Mouse (Mus musculus) c-Kit-positive CD71-positive TER-119-positive erythroid progenitor cells, embryonic 14.5 days (primary cell): ENCODE data around the gene Atoh8.

Experiments used
- DNase-seq: peaks from one replicate; pipeline ENCODE4 v3.0.0-alpha.2; 2013; ENCODE audit warnings: low spot score

The Atoh8 gene

GRCm38 (mm10) chr6:72235098-72235806, at the start of gene Atoh8:
Gene Atoh8 (minus strand): TSS chr6:72235577.
- no peak for DNase-seq

- no peak for DNase-seq
Measured at GRCm38 (mm10) chr6:72283914-72284313, 48.5 kb upstream of the Atoh8 start.

GRCm38 (mm10) chr6:72280410-72280998, 45.1 kb upstream of the Atoh8 start:
- DNase-seq: peak; percentile 65

GRCm38 (mm10) chr6:72279505-72279904, 44.1 kb upstream of the Atoh8 start:
- DNase-seq: peak; percentile 92

GRCm38 (mm10) chr6:72278835-72279234, 43.5 kb upstream of the Atoh8 start:
- no peak for DNase-seq

- DNase-seq: no peak
Measured at GRCm38 (mm10) chr6:72277508-72278166, 42.3 kb upstream of the Atoh8 start.

GRCm38 (mm10) chr6:72276972-72277441, 41.6 kb upstream of the Atoh8 start:
- DNase-seq: no peak

- no peak for DNase-seq
Measured at GRCm38 (mm10) chr6:72276141-72276540, 40.8 kb upstream of the Atoh8 start.

GRCm38 (mm10) chr6:72275527-72275926, 40.1 kb upstream of the Atoh8 start:
- no peak for DNase-seq

- DNase-seq: peak; percentile 62
Measured at GRCm38 (mm10) chr6:72273153-72273552, 37.8 kb upstream of the Atoh8 start.

GRCm38 (mm10) chr6:72272161-72272696, 36.9 kb upstream of the Atoh8 start:
- no peak for DNase-seq

- no peak for DNase-seq
Measured at GRCm38 (mm10) chr6:72270952-72271519, 35.7 kb upstream of the Atoh8 start.

GRCm38 (mm10) chr6:72270258-72270657, 34.9 kb upstream of the Atoh8 start:
- no peak for DNase-seq

GRCm38 (mm10) chr6:72268149-72268847, 32.9 kb upstream of the Atoh8 start:
- DNase-seq: no peak

- DNase-seq: no peak
Measured at GRCm38 (mm10) chr6:72265664-72266063, 30.3 kb upstream of the Atoh8 start.

- no peak for DNase-seq
Measured at GRCm38 (mm10) chr6:72263679-72264265, 28.4 kb upstream of the Atoh8 start.

GRCm38 (mm10) chr6:72261683-72262320, 26.4 kb upstream of the Atoh8 start:
- no peak for DNase-seq

- DNase-seq: peak; percentile 70
Measured at GRCm38 (mm10) chr6:72260981-72261682, 25.8 kb upstream of the Atoh8 start.

- no peak for DNase-seq
Measured at GRCm38 (mm10) chr6:72259474-72259873, 24.1 kb upstream of the Atoh8 start.

GRCm38 (mm10) chr6:72255294-72255693, 19.9 kb upstream of the Atoh8 start:
- DNase-seq: no peak
